Mouse (Mus musculus): ENCODE data around the gene 2300002M23Rik. TPM values are rescaled to one million over a fixed set of nuclear protein-coding genes. Genes with fewer than 3 reads are reported as not detected.

2300002M23Rik gene
- polyA plus RNA-seq, 1 experiment from 2014 or later: not detected

DNA sequence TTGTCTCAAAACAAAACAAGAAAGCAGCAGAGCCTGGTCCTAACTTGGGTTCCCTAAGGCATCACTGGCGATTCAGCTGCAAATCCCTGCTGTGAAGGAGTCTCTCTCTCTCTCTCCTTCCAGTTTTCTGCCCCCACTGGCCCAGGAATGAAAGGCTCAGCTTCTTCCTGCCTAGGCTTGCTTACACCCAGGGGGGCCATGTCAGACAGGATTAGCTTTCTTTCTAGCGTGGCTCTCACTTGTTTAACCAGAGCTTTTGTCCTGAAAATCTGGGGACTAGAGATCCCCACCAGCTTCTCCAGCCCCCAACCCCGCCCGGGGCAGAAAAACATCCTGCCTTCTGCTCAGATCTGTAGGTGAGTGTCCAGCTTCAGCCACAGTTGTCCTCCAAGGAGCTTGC is 21.1 kb downstream of the 2300002M23Rik start:
- H3K4me3 ChIP-seq (ENCODE audit: low read depth, low read length): no peak overlapping the region
- DNase-seq (ENCODE audit: low spot score) (no peak), ATAC-seq (replicated peaks; ENCODE audit: low FRiP score) (no peak)
- H3K4me2 ChIP-seq (ENCODE audit: low read depth, low read length, severe bottlenecking): no peak overlapping the region
- H3K9ac ChIP-seq (ENCODE audit: low read length): no peak overlapping the region
- no peaks in the 10 kb centered on the region for H3K27me3 ChIP-seq (ENCODE audit: control insufficient read depth, insufficient read depth, low read length)
- WGBS: 12% methylated on average over 4 of the region's 4 CpGs
- H3K4me1 ChIP-seq (replicated peaks; ENCODE audit: control insufficient read depth, insufficient read depth, low read length): no peaks in the 10 kb centered on the region
- no peaks in the 10 kb centered on the region for H3K9me3 ChIP-seq (ENCODE audit: control insufficient read depth, low read length)
- H3K27ac ChIP-seq (ENCODE audit: low read depth, low read length): no peak overlapping the region
- no peaks in the 10 kb centered on the region for H3K36me3 ChIP-seq (ENCODE audit: control insufficient read depth, insufficient read depth, low read length)

DNA sequence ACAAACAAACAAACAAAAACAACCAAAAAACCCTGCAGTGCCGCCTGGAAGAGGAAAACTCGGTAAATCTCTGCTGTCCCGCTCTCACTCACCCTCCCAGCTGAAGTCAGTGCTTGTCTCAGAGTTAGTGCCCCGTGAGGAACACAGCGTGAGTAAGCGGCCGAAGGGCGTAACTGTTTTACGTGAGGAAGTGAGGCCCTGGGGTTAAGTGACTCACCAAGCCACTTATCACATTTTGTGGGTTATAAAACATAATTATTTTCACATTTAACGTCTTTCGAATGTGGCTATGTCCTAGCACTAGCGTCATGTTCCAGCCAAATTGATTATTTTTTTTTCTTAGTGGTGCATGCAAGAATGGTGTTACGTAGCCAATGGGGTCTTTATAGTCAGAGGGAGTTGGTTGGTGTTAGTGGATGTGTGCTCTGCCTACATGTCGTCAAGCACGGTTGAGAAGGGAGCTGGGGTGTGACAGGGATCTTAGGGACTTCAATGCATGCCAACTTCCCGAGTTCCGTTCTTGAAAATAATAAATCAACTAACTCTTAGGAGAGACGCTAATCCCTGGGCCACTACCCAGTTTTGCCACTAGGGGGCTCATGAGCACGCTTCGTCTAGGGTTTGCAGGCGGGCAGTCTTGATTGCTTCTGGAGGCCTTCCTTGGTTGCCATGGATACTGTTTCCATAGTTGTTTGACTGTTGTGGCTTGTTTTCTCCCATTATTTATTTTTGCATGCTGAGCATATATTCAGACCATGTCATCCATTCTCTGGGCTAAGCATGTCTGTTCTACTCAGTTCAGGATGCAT is 23.4 kb downstream of the 2300002M23Rik start:
- Histone ChIP-seq H3K9ac (ENCODE audit: low read length) (no peak overlapping the region), H3K4me2 (ENCODE audit: low read depth, low read length, severe bottlenecking) (no peak overlapping the region), H3K27me3 (ENCODE audit: control insufficient read depth, insufficient read depth, low read length) (no peaks in the 10 kb centered on the region), H3K36me3 (ENCODE audit: control insufficient read depth, insufficient read depth, low read length) (no peaks in the 10 kb centered on the region), H3K4me1 (replicated peaks; ENCODE audit: control insufficient read depth, insufficient read depth, low read length) (no peaks in the 10 kb centered on the region), H3K9me3 (ENCODE audit: control insufficient read depth, low read length) (no peaks in the 10 kb centered on the region), H3K27ac (ENCODE audit: low read depth, low read length) (no peak overlapping the region), H3K4me3 (ENCODE audit: low read depth, low read length) (no peak overlapping the region)
- 67% methylated on average over 21 of the region's 21 CpGs for WGBS
- peak; percentile 88 for DNase-seq (ENCODE audit: low spot score)
- ATAC-seq (replicated peaks; ENCODE audit: low FRiP score): no peak

DNA sequence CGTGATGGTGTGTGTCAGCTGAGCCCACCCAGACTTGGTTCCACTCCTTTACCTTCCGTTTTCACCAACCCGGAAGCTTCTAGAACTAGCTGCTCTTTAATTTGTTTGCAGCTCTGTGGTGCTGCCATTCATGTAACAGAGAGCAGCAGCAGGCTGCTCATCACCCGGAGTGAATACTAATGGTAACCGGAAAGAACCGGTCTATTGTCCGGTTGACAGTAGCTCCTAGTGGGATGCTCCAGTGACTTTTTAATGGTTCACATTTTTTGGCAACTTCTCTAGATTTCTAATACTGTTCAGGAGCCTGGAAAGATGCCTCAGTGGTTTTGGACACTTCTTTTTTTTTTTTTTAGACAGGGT is 23.9 kb downstream of the 2300002M23Rik start:
- Histone ChIP-seq H3K4me3 (ENCODE audit: low read depth, low read length) (no peak overlapping the region), H3K36me3 (ENCODE audit: control insufficient read depth, insufficient read depth, low read length) (no peaks in the 10 kb centered on the region), H3K27me3 (ENCODE audit: control insufficient read depth, insufficient read depth, low read length) (no peaks in the 10 kb centered on the region), H3K4me2 (ENCODE audit: low read depth, low read length, severe bottlenecking) (no peak overlapping the region), H3K27ac (ENCODE audit: low read depth, low read length) (no peak overlapping the region), H3K4me1 (replicated peaks; ENCODE audit: control insufficient read depth, insufficient read depth, low read length) (no peaks in the 10 kb centered on the region), H3K9ac (ENCODE audit: low read length) (no peak overlapping the region), H3K9me3 (ENCODE audit: control insufficient read depth, low read length) (no peaks in the 10 kb centered on the region)
- DNase-seq (ENCODE audit: low spot score) (no peak), ATAC-seq (replicated peaks; ENCODE audit: low FRiP score) (no peak)
- WGBS: 92% methylated on average over 7 of the region's 7 CpGs

DNA sequence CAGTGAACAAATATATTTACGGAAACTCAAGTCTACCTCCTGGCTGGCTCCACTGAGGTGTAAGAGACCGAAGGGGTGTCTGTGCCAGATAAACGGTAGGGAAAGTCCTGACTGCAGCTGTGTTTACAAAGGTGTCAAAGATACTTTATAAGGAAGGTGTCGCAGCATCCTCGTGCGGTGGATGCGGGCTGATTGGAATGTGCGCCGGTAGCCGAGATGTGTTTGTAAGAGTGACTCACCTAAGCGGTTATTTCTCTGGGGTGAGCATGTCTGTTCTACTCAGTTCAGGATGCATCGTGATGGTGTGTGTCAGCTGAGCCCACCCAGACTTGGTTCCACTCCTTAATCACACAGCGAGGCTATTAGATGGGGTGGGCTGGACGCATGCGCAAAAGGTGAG is 24.5 kb downstream of the 2300002M23Rik start:
- 96% methylated on average over 15 of the region's 15 CpGs for WGBS
- H3K27me3 ChIP-seq (ENCODE audit: control insufficient read depth, insufficient read depth, low read length): no peaks in the 10 kb centered on the region
- H3K4me1 ChIP-seq (replicated peaks; ENCODE audit: control insufficient read depth, insufficient read depth, low read length): no peaks in the 10 kb centered on the region
- no peak for DNase-seq (ENCODE audit: low spot score)
- ATAC-seq (replicated peaks; ENCODE audit: low FRiP score): no peak
- H3K9ac ChIP-seq (ENCODE audit: low read length): no peak overlapping the region
- no peaks in the 10 kb centered on the region for H3K36me3 ChIP-seq (ENCODE audit: control insufficient read depth, insufficient read depth, low read length)
- no peak overlapping the region for H3K27ac ChIP-seq (ENCODE audit: low read depth, low read length)
- no peak overlapping the region for H3K4me2 ChIP-seq (ENCODE audit: low read depth, low read length, severe bottlenecking)
- H3K4me3 ChIP-seq (ENCODE audit: low read depth, low read length): no peak overlapping the region
- no peaks in the 10 kb centered on the region for H3K9me3 ChIP-seq (ENCODE audit: control insufficient read depth, low read length)

DNA sequence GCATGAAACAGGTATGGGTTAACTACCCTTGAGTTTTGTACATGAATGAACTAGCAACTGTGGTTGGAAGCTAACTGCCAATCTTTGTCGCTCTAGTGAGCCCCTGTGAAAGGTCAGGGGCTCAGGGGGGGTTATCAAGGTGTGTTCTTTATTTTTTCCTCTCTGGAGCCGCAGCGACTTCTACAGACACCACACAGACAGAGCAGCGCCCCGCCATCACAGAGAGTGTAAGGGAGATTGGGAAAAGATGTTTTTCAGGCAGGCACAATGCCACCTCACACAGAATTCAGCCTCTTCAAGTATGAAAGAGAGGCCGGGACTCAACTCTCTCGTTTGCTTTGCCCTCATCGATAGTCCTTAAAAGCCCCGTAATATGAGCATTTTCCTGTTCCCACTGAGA is 24.9 kb downstream of the 2300002M23Rik start:
- ATAC-seq (replicated peaks; ENCODE audit: low FRiP score) (no peak), DNase-seq (ENCODE audit: low spot score) (no peak)
- Histone ChIP-seq H3K9me3 (ENCODE audit: control insufficient read depth, low read length) (no peaks in the 10 kb centered on the region), H3K4me1 (replicated peaks; ENCODE audit: control insufficient read depth, insufficient read depth, low read length) (no peaks in the 10 kb centered on the region), H3K27me3 (ENCODE audit: control insufficient read depth, insufficient read depth, low read length) (no peaks in the 10 kb centered on the region), H3K27ac (ENCODE audit: low read depth, low read length) (no peak overlapping the region), H3K9ac (ENCODE audit: low read length) (no peak overlapping the region), H3K4me3 (ENCODE audit: low read depth, low read length) (no peak overlapping the region), H3K4me2 (ENCODE audit: low read depth, low read length, severe bottlenecking) (no peak overlapping the region), H3K36me3 (ENCODE audit: control insufficient read depth, insufficient read depth, low read length) (no peaks in the 10 kb centered on the region)
- 88% methylated on average over 9 of the region's 9 CpGs for whole genome bisulfite sequencing

DNA sequence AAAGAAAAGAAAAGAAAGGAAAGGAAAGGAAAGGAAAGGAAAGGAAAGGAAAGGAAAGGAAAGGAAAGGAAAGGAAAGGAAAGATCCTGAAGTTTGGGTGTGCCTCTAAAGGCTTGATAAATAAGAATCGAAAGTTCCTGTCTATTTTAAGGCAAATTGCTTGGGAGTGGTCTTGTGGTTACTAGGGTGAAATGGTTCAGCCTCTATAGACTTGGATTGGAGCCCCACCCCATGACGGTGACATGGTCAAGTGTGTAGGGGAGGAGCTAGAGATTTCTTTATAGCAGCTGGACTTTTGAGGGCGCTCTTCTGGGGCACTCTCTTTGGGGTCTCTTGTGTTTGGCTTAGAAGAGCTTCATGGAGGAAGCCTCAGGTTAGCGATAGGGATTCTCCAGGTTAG is 26.5 kb downstream of the 2300002M23Rik start:
- no peaks in the 10 kb centered on the region for H3K9me3 ChIP-seq (ENCODE audit: control insufficient read depth, low read length)

DNA sequence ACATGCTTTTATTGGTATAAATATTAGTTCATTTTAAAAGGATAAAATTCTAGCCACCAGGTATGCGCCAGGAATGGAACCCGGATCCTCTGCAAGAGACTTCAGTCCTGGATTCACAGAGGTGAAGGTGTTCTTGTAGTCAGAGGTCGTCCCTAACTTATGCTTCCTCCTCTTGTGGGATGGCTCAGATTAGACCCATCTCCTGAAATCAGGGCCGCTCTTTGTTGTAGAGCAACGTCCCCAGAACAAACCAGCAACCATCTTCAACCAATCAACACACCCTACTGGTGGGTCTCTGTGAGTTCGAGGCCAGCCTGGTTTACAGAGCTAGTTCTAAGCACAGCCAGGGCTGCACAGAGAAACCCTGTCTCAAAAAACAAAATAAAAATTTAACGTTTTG is 27.2 kb downstream of the 2300002M23Rik start:
- no peaks in the 10 kb centered on the region for H3K4me1 ChIP-seq (replicated peaks; ENCODE audit: control insufficient read depth, insufficient read depth, low read length)
- WGBS: 80% methylated on average over 7 of the region's 7 CpGs
- DNase-seq (ENCODE audit: low spot score) (no peak), ATAC-seq (replicated peaks; ENCODE audit: low FRiP score) (no peak)
- H3K9me3 ChIP-seq (ENCODE audit: control insufficient read depth, low read length): no peaks in the 10 kb centered on the region
- no peak overlapping the region for H3K4me2 ChIP-seq (ENCODE audit: low read depth, low read length, severe bottlenecking)
- no peaks in the 10 kb centered on the region for H3K27me3 ChIP-seq (ENCODE audit: control insufficient read depth, insufficient read depth, low read length)
- H3K4me3 ChIP-seq (ENCODE audit: low read depth, low read length): no peak overlapping the region
- H3K36me3 ChIP-seq (ENCODE audit: control insufficient read depth, insufficient read depth, low read length): no peaks in the 10 kb centered on the region
- no peak overlapping the region for H3K9ac ChIP-seq (ENCODE audit: low read length)
- H3K27ac ChIP-seq (ENCODE audit: low read depth, low read length): no peak overlapping the region

More for the DNA sequence above, 26.5 kb downstream of the 2300002M23Rik start:
- Histone ChIP-seq H3K4me2 (ENCODE audit: low read depth, low read length, severe bottlenecking) (no peak overlapping the region), H3K27me3 (ENCODE audit: control insufficient read depth, insufficient read depth, low read length) (no peaks in the 10 kb centered on the region), H3K27ac (ENCODE audit: low read depth, low read length) (no peak overlapping the region), H3K36me3 (ENCODE audit: control insufficient read depth, insufficient read depth, low read length) (no peaks in the 10 kb centered on the region), H3K9ac (ENCODE audit: low read length) (no peak overlapping the region), H3K4me3 (ENCODE audit: low read depth, low read length) (no peak overlapping the region), H3K4me1 (replicated peaks; ENCODE audit: control insufficient read depth, insufficient read depth, low read length) (no peaks in the 10 kb centered on the region)
- WGBS: 40% methylated on average over 4 of the region's 4 CpGs
- DNase-seq (ENCODE audit: low spot score) (no peak), ATAC-seq (replicated peaks; ENCODE audit: low FRiP score) (no peak)

DNA sequence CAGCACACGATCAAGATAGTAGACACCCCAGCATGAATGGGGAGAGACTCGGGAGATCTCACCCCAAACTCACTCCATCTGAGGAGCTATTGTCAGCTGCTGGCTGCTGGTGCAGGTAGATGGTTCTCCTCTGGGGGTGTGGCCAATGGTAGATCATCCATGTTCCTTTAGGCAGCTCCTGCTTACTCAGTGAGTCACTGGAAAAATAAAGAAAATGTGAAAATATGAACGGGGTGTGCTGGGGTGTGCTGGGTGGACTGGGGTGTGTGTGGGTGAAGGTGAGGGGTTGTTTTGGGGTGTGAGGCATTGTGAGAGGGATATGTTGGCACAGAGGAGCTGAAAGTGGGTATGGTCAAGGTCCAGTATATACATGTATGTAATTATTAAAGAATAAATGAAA is 30.1 kb downstream of the 2300002M23Rik start:
- Histone ChIP-seq H3K9me3 (ENCODE audit: control insufficient read depth, low read length) (no peaks in the 10 kb centered on the region), H3K27me3 (ENCODE audit: control insufficient read depth, insufficient read depth, low read length) (no peaks in the 10 kb centered on the region), H3K4me2 (ENCODE audit: low read depth, low read length, severe bottlenecking) (no peak overlapping the region), H3K4me3 (ENCODE audit: low read depth, low read length) (no peak overlapping the region), H3K27ac (ENCODE audit: low read depth, low read length) (no peak overlapping the region), H3K36me3 (ENCODE audit: control insufficient read depth, insufficient read depth, low read length) (no peaks in the 10 kb centered on the region), H3K9ac (ENCODE audit: low read length) (no peak overlapping the region), H3K4me1 (replicated peaks; ENCODE audit: control insufficient read depth, insufficient read depth, low read length) (no peaks in the 10 kb centered on the region)
- DNase-seq (ENCODE audit: low spot score) (no peak), ATAC-seq (replicated peaks; ENCODE audit: low FRiP score) (no peak)
- 88% methylated on average over 3 of the region's 3 CpGs for WGBS

DNA sequence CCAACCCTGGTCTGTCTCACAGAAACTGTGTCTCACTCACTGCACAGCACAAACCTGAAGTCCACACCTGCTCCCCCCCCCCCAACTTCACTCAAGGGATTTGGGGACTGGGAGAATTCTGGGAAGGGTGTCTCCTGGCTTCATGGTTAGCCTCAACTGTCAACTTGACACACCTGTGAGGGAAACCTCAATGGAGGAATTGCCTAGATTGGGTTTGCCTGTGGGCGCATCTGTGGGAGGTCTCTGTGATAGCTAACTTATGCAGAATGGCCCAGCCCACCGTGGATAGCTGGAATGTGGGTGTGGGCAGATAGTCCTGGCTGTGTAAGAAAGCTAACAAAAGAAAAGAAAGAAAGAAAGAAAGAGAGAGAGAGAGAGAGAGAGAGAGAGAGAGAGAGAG is 34.0 kb downstream of the 2300002M23Rik start, which contains the start of gene Sfta2:
Sfta2 (plus strand) TSS at position 301 of the 400 bp plus-strand sequence.
- Histone ChIP-seq H3K4me3 (ENCODE audit: low read depth, low read length) (no peak within 1 kb of the TSS), H3K9me3 (ENCODE audit: control insufficient read depth, low read length) (no peaks in the 10 kb centered on the region), H3K4me1 (replicated peaks; ENCODE audit: control insufficient read depth, insufficient read depth, low read length) (no peaks in the 10 kb centered on the region), H3K4me2 (ENCODE audit: low read depth, low read length, severe bottlenecking) (no peak within 1 kb of the TSS), H3K27me3 (ENCODE audit: control insufficient read depth, insufficient read depth, low read length) (no peaks in the 10 kb centered on the region), H3K9ac (ENCODE audit: low read length) (no peak within 1 kb of the TSS), H3K36me3 (ENCODE audit: control insufficient read depth, insufficient read depth, low read length) (no peaks in the 10 kb centered on the region), H3K27ac (ENCODE audit: low read depth, low read length) (no peak within 1 kb of the TSS)
- DNase-seq (ENCODE audit: low spot score) (no peak), ATAC-seq (replicated peaks; ENCODE audit: low FRiP score) (no peak)
- WGBS: 59% methylated on average over 2 of the region's 2 CpGs
